Mouse (Mus musculus) T-cell, adult 2 months (primary cell): Measurements from ENCODE around the gene Tram1l1.
"Not testable (repeated sequence)": the region's sequence is repeated elsewhere in the genome, so short reads cannot be mapped to it uniquely, and the experiment has no call there.

Experiments used
- DNase-seq: peaks from one replicate; pipeline ENCODE4 v3.0.0; 2022; ENCODE audit warnings: low spot score

Gene Tram1l1

DNA sequence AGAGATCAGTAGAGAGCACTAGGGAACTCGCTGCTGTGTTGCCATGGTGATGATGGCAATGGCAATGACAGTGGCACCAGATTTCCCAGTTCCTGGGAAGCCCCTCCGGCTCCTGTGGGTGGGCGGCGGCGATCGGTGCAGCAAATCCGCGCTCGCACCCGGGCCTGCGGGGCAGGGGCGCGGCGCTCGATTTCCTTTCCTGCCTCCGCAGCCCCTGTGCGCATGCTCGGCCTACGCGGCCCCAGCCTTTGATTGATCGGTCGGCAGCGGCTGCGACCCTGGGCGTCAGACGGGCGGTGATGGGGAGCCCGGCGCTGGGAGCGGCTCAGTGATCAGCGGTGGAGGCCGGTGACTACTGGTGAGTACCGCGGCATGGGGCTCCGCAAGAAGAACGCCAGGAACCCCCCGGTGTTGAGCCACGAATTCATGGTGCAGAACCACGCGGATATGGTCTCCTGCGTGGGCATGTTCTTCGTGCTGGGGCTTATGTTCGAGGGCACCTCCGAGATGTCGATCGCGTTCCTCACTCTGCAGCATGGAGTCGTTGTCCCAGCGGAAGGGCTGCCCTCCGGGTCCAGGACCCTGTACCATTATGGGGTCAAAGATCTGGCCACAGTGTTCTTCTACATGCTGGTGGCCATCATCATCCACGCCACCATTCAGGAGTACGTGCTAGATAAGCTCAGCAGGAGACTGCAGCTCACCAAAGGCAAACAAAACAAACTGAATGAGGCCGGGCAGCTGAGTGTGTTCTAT lies at the start of gene Tram1l1:
Gene Tram1l1, plus strand, starts transcription at position 35 of the 756 bp plus-strand sequence.
- no peak for DNase-seq

DNA sequence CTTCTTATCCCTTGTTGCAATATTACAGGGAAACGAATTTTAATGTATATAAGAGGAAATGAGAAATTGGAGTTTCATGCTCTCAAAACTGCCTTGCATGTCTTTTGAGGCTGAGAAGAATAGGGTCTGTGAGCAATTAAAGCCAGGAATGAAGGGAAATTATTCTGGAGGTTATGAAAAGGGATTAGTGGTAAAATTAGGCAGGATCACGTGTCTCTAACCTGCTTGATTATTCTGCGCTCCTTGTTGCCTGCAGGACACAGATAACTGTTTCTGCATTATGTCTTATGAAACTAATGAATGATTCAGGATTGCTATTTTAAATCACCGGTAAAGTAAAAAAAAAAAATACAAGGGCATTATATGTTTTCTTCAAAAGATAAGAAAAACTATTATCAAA lies 49.4 kb upstream of the Tram1l1 start:
- no peak for DNase-seq

DNA sequence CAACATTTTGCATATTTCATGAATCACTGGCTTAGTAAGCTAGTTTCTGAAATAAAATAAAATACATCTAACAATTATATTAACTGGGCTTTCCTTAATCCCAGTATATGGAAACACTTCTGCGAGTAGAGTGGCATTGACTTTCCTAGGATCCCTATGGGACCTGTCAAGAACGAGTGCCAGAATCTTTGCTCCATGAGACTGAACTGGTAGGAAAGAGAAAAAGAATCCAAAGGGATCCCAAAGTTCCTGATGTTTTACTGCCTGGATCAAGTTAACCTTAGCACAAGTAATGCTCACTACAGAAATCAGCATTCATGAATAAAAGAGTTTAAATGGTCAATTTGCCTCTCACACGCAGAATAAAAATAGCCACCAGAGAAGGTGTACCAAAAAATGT lies 49.0 kb upstream of the Tram1l1 start:
- no peak for DNase-seq

GRCm38 (mm10) chr3:124272465-124273089 lies 48.1 kb upstream of the Tram1l1 start:
- no peak for DNase-seq

DNA sequence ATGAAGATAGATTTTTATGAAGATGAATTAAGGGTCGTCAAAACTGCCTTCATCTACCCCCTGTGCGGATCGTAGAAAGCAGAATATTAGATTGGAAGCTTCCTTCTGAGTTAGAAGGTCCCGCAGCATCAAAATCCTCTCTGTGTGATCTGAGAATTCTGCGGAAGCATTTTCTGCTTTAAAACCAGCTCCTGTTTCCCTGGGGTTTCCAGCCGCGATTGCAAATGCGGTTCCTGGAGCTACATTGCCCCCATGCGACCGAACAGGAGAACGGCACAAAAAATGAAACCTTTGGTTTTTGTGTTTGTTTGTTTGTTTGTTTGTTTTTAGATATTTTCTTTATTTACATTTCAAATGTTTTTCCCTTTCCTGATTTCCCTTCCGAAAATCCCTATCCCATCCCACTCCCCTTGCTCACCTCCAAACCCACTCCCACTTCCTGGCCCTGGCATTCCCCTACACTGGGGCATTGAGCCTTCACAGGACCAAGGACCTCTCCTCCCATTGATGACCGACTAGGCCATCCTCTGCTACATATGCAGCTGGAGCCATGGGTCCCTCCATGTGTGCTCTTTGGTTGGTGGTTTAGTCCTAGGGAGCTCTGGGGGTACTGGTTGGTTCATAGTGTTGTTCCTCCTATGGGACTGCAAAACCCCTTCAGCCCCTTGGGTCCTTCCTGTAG lies 45.6 kb upstream of the Tram1l1 start:
- not testable (repeated sequence) for DNase-seq

GRCm38 (mm10) chr3:124288936-124289335 lies 31.7 kb upstream of the Tram1l1 start:
- not testable (repeated sequence) for DNase-seq

DNA sequence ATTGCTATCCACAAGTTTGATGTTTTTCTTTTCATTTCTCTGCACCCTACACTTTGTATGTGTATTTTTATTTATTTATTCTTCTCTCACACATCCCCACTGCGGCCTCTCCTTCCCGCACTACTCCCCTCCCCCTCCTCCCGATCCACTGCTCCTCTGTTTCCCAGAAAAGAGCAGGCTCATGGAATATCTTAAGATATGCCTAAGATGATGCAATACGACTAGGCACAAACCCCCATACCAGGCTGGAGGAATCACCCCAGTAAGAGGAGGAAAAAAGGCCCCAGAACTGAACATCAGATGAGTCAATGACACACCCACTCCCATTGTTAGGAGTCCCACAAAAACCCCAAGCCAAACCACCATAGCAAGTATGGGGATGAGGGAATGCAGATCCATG lies 1.4 kb upstream of the Tram1l1 start:
- no peak for DNase-seq

DNA sequence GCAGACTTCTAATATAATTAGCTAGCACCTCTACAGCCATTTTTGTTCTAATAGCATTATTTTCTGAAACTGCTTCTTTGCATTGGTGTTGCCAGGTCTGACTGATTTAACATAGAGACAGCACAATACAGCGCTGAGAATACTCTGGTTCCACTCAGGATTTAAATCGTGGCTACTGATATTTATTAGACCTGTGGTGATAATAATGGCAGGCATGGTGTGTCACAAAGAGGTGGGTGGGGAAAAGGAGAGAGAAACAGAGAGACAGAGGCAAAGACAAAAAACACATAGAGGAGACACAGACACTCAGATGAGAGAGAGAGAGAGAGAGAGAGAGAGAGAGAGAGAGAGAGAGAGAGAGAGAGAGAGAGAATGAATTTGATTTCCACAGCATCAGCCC lies 257 bp upstream of the Tram1l1 start:
- no peak for DNase-seq

GRCm38 (mm10) chr3:124346445-124346844 lies 25.8 kb downstream of the Tram1l1 start:
- DNase-seq = no peak

- DNase-seq = no peak
Measured at GRCm38 (mm10) chr3:124357533-124357932, 36.9 kb downstream of the Tram1l1 start.

DNA sequence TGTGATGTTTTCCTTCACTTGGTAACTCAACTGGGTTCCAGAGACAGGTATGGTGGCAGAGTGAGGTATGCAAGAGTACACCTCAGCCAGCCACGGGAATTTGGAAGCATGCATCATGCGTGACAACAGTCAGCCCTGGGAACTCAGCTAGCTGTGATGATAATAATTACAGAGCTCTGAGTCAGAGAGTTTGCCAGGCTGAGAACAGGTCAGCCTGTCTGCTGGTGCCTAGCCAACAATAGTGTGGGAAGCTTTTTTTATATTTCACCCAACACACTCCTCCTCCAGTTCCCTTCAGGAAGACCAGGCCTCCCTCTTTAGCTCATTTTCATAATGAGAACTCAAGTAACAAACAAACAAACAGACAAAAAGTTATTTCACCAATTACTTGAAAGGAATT lies 51.4 kb downstream of the Tram1l1 start:
- no peak for DNase-seq
